Mouse (Mus musculus) neural tube, embryonic 12.5 days (tissue): ENCODE measurements around the gene Rars. TPM values are rescaled to one million over a fixed set of nuclear protein-coding genes. Genes with fewer than 3 reads are reported as not detected.
"Not testable (repeated sequence)": the region's sequence is repeated elsewhere in the genome, so short reads cannot be mapped to it uniquely, and the experiment has no call there.

ENCODE experiments used
- ATAC-seq: fragments of 200-750 bp; cut with Nextera tagmentation; 2 replicates; pipeline ENCODE4 v1.8.0; 2017; ENCODE audit warnings: low read depth, mild to moderate bottlenecking, moderate TSS enrichment, moderate library complexity; ENCODE audit not compliant: low FRiP score
- H3K27ac ChIP-seq: fragments of 300-500 bp; sonication (generic); 2 replicates; pipeline ENCODE4 v1.5.1; 2016
- H3K27me3 ChIP-seq: fragments of 300-500 bp; sonication (generic); replicated peaks from 2 replicates; pipeline ENCODE4 v1.6.1; 2016; ENCODE audit warnings: mild to moderate bottlenecking
- H3K36me3 ChIP-seq: fragments of 300-500 bp; sonication (generic); 2 replicates; pipeline ENCODE4 v1.6.1; 2016; ENCODE audit warnings: mild to moderate bottlenecking
- H3K4me1 ChIP-seq: fragments of 300-500 bp; sonication (generic); 2 replicates; pipeline ENCODE4 v1.6.1; 2016
- H3K4me2 ChIP-seq: fragments of 300-500 bp; sonication (generic); replicated peaks from 2 replicates; pipeline ENCODE4 v1.6.1; 2016; ENCODE audit warnings: mild to moderate bottlenecking
- H3K4me3 ChIP-seq: fragments of 300-500 bp; sonication (generic); 2 replicates; pipeline ENCODE4 v1.5.1; 2016
- H3K9ac ChIP-seq: fragments of 300-500 bp; sonication (generic); 2 replicates; pipeline ENCODE4 v1.6.1; 2016; ENCODE audit warnings: mild to moderate bottlenecking
- H3K9me3 ChIP-seq: fragments of 300-500 bp; sonication (generic); 2 replicates; pipeline ENCODE4 v1.6.1; 2016; ENCODE audit warnings: mild to moderate bottlenecking
- WGBS: fragments of 180-500 bp; shearing (Covaris S2); methylation state at CpG from one replicate; pipeline ENCODE4 v1.1.7; 2016; 5-methylcytosine and 5-hydroxymethylcytosine counted together
- polyA plus RNA-seq: library from polyadenylated mRNA; unstranded; fragments of >200 nt; fragmentation: Nextera tagmentation; extraction: Ambion mirVana; gene quantifications from 2 replicates; pipeline ENCODE4 v1.2.1, GENCODE M21; 2016

Rars gene
- polyA plus RNA-seq, 1 experiment from 2014 or later: 91.6 TPM

DNA sequence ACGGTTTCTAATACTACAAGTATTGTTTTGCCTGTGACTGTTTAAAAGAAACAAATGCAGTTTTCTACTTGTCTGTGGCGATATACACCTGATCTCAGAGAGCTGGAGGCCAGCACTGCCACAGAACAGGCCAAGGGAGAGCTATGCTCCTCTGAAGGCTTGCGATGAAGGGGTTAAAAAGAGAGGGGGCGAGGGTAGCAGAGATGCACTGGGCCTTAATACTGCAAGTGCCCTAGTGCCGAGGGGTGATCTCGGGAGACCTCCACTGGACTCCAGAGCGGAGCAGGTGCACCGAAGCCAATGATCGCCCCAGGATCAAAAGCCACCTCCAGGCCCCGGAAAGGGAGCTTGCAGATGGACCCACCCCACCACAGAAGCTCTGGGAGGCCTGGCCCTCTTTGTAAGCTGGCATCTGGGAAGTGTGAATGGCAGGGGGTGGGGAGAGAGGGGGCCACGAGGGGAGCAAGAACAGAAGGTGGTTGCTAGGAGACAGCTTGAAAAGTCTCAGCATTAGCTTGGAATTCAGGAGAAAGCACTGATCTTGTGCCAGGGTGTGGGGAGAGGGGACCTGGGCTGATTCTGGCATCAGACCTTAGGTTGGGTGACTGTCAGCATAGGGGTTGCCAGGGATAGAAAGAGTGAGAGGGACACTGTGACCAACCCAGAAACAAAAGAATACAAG is 22.2 kb upstream of the Rars start:
- Histone ChIP-seq H3K36me3 (peaks cover 6% of the 10 kb centered on the region), H3K27me3 (no peaks in the 10 kb centered on the region), H3K4me3 (no peak overlapping the region), H3K27ac (peak overlapping the region; percentile 59; the same call in 1 of the 2 replicates), H3K9me3 (no peaks in the 10 kb centered on the region), H3K4me1 (peaks cover 22% of the 10 kb centered on the region), H3K4me2 (peak overlapping the region; percentile 22; the same call in 1 of the 2 replicates), H3K9ac (no peak overlapping the region)
- WGBS: 19% methylated on average over 11 of the region's 11 CpGs
- peak; percentile 90 for ATAC-seq

DNA sequence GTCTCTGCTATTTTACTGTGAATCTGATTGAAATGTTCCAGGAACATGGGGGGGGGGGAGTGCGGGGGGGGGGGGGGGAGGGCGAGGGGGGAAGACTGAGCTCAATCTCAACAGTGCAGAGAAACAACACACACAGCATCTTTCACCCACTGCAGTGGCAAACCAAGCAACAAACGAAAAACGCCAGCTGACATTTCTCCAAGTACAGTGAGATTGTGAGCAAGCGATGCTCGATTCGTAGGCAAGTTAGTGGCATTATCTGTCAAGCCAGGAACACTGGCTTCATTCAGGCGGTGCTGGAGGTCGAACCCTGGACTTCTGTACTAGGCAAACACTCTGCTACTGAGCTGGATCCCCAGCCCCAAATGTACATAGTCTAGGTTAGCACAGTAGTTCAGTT is 21.3 kb upstream of the Rars start:
- no peak overlapping the region for H3K4me3 ChIP-seq
- WGBS: 77% methylated on average over 8 of the region's 9 CpGs
- ATAC-seq: no peak
- peaks cover 22% of the 10 kb centered on the region for H3K4me1 ChIP-seq
- H3K9me3 ChIP-seq: no peaks in the 10 kb centered on the region
- no peak overlapping the region for H3K27ac ChIP-seq
- peaks cover 12% of the 10 kb centered on the region for H3K36me3 ChIP-seq
- no peaks in the 10 kb centered on the region for H3K27me3 ChIP-seq
- H3K4me2 ChIP-seq: no peak overlapping the region
- H3K9ac ChIP-seq: no peak overlapping the region

DNA sequence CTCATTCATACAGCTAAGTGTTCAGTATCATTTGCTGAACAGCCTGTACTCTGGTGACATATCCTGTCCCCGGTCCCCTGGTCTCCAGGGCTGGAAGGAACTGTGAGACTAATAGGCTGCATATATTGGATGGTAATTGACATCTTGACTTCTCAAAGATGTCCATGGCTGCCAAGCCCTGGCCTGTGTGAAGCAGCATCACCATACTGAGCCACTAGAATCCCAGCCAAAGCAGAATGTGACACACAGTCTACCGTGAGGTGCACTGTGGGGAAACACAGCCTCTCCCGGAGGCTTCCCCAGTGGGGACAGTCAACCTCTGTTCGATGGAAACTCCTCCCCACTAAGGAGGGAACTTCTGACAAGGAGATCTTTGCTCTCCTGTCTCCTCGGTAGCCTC is 20.6 kb upstream of the Rars start:
- Histone ChIP-seq H3K36me3 (peaks cover 12% of the 10 kb centered on the region), H3K9ac (no peak overlapping the region), H3K4me2 (no peak overlapping the region), H3K27me3 (no peaks in the 10 kb centered on the region), H3K4me3 (no peak overlapping the region), H3K9me3 (no peaks in the 10 kb centered on the region), H3K27ac (no peak overlapping the region), H3K4me1 (peaks cover 22% of the 10 kb centered on the region)
- 79% methylated on average over 5 of the region's 5 CpGs for WGBS
- no peak for ATAC-seq

- 93% methylated on average over 4 of the region's 4 CpGs for WGBS
- H3K36me3 ChIP-seq: peaks cover 12% of the 10 kb centered on the region
Measured at GRCm38 (mm10) chr11:35853651-35854050, 19.3 kb upstream of the Rars start.

DNA sequence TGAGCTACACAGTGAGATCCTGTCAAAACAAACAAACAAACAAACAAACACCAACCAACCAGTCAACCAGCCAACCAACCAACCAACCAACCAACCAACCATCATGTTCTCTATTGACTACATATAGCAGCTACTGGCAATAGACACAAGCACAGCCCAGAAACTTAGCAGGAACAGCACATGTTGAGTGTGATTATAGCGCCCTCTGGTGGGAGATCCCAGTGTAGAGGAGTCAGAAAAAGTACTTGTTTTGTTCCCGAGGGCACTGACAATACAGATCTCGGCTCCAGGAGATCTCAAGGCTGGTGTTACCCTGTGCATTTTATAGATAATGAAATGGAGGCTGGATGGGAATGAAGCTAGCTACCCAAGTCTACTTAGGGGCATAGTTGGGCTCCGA is 18.4 kb upstream of the Rars start:
- H3K36me3 ChIP-seq: peaks cover 12% of the 10 kb centered on the region
- no peak overlapping the region for H3K4me2 ChIP-seq
- H3K4me1 ChIP-seq: peaks cover 22% of the 10 kb centered on the region
- no peak overlapping the region for H3K4me3 ChIP-seq
- WGBS: 53% methylated on average over 4 of the region's 4 CpGs
- no peaks in the 10 kb centered on the region for H3K9me3 ChIP-seq
- no peaks in the 10 kb centered on the region for H3K27me3 ChIP-seq
- no peak overlapping the region for H3K9ac ChIP-seq
- H3K27ac ChIP-seq: no peak overlapping the region
- ATAC-seq: no peak

More at GRCm38 (mm10) chr11:35853651-35854050, 19.3 kb upstream of the Rars start:
- ATAC-seq: no peak
- Histone ChIP-seq H3K4me2 (no peak overlapping the region), H3K9me3 (no peaks in the 10 kb centered on the region), H3K4me1 (peaks cover 22% of the 10 kb centered on the region), H3K27me3 (no peaks in the 10 kb centered on the region), H3K27ac (no peak overlapping the region), H3K9ac (no peak overlapping the region), H3K4me3 (no peak overlapping the region)

GRCm38 (mm10) chr11:35844299-35844698 is 10.0 kb upstream of the Rars start:
- Histone ChIP-seq H3K4me2 (no peak overlapping the region), H3K4me3 (no peak overlapping the region), H3K9me3 (no peaks in the 10 kb centered on the region), H3K4me1 (0 out of 2 replicates have a peak, but pooled peaks cover under 1% of the 10 kb centered on the region), H3K9ac (no peak overlapping the region), H3K36me3 (peaks cover 7% of the 10 kb centered on the region), H3K27ac (no peak overlapping the region), H3K27me3 (no peaks in the 10 kb centered on the region)
- WGBS: 93% methylated on average over 9 of the region's 9 CpGs
- ATAC-seq: no peak

DNA sequence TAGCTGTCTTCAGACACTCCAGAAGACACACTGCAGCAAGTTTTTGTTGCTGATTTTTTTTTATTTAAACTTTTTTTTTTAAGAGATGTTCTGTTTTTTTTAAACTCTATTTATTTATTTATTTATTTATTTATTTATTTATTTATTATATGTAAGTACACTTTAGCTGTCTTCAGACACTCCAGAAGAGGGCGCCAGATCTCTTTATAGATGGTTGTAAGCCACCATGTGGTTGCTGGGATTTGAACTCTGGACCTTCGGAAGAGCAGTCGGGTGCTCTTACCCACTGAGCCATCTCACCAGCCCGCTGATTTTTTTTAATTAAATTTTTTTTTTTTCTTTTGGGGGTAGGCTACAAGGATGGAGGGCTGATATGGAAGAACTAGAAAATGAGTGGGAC is 8.3 kb upstream of the Rars start:
- H3K27ac ChIP-seq, H3K9me3 ChIP-seq, H3K4me3 ChIP-seq, ATAC-seq, H3K36me3 ChIP-seq, H3K9ac ChIP-seq, H3K4me1 ChIP-seq, H3K4me2 ChIP-seq, H3K27me3 ChIP-seq: not testable (repeated sequence)
- 83% methylated on average over 4 of the region's 4 CpGs for WGBS

DNA sequence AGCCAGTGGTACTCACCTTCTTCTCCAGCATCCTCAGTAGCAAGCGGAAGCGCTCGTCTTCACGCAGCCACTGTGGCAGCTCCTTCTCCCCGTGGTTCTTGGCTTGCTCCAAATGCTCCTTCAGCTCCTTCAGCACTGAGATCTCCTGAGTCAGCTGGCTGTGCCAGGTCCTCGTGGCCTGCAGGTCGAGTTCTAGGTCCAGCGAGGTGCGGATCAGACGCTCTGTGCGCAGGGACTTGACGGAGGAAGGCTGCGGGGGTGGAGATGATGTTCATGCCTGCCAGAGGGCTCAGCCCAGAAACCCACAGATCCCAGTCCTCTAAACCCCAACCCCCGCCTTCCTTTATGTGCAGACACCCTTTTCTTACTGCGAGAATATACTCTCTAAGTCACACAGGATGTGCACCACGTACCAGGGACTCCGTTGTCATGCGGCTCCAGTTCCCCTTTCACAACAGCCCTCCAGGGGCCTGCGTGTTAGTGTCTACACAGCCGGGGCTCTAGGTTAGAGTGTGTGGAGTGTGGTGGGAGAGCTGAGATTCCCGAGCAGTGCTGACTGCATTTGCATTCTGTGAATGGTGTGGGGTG is 7.5 kb upstream of the Rars start:
- no peak for ATAC-seq
- Histone ChIP-seq H3K27me3 (no peaks in the 10 kb centered on the region), H3K27ac (no peak overlapping the region), H3K4me3 (no peak overlapping the region), H3K9ac (no peak overlapping the region), H3K9me3 (no peaks in the 10 kb centered on the region), H3K36me3 (peaks cover 7% of the 10 kb centered on the region), H3K4me2 (no peak overlapping the region), H3K4me1 (peaks cover 5% of the 10 kb centered on the region; the same call in 1 of the 2 replicates)
- 76% methylated on average over 21 of the region's 21 CpGs for WGBS

DNA sequence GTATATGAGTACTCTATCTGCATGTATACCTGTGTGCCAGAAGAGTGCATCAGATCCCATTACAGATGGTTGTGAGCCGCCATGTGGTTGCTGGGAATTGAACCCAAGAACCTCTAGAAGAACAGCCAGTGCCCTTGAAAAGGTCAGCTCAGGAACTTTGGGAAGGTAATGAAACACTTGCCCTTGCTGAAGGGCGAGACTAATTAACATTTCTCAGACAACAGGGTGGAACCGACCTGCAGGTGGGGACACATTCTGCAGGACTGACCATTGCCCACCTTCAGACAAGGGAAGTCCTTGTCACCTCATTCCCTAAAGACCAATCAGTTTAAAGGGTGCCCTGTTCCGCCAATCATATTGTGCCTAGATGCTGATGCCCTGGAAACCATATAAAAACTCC is 6.5 kb upstream of the Rars start:
- H3K9me3 ChIP-seq, ATAC-seq, H3K4me2 ChIP-seq, H3K4me3 ChIP-seq, H3K36me3 ChIP-seq, H3K27me3 ChIP-seq, H3K9ac ChIP-seq, H3K27ac ChIP-seq, H3K4me1 ChIP-seq: not testable (repeated sequence)
- WGBS: 92% methylated on average over 4 of the region's 4 CpGs

DNA sequence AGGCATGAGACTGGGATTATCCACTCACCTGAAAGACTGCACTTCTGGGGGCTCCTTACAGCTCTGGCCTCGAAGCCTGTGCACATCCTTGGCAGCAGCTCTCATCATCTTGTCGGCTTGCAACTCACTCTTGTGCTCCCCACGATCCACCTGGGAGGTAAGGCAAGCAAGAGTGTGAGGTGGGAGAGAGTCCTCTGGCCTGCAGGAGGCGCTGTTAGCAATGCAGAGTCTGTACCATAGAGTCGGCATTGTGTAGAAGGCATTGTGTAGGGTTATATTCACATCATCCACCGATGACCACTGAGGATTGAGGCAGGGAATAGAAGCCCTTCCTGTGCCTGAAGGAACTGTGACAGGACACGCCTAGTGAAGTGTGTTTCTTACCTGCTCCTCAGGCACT is 6.0 kb upstream of the Rars start:
- Histone ChIP-seq H3K36me3 (peaks cover 7% of the 10 kb centered on the region), H3K27ac (no peak overlapping the region), H3K9ac (no peak overlapping the region), H3K4me1 (peaks cover 5% of the 10 kb centered on the region; the same call in 1 of the 2 replicates), H3K4me3 (no peak overlapping the region), H3K27me3 (no peaks in the 10 kb centered on the region), H3K4me2 (no peak overlapping the region), H3K9me3 (no peaks in the 10 kb centered on the region)
- 81% methylated on average over 7 of the region's 7 CpGs for WGBS
- ATAC-seq: no peak

- Histone ChIP-seq H3K27me3 (no peaks in the 10 kb centered on the region), H3K4me1 (peaks cover 7% of the 10 kb centered on the region), H3K9ac (0 out of 2 replicates have a peak overlapping the region, but pooled peaks have one; percentile 21), H3K27ac (no peak overlapping the region), H3K36me3 (peaks cover 7% of the 10 kb centered on the region), H3K9me3 (no peaks in the 10 kb centered on the region), H3K4me2 (peak overlapping the region; percentile 56), H3K4me3 (no peak overlapping the region)
- peak; percentile 87 for ATAC-seq
- WGBS: 8% methylated on average over 28 of the region's 28 CpGs
Measured at GRCm38 (mm10) chr11:35838345-35839338, 4.3 kb upstream of the Rars start.
